Comparison of ENCODE assay signal across 10 mouse cellular contexts in genomic region chr1:34201483-34201882, GRCm38 (mm10).
DNase-seq lines count a peak whose midpoint lies in the region; ATAC-seq lines count a peak whose summit lies in the region.
"Had no signal": no experiment of that assay in that cellular context is flagged by ENCODE, and none has a peak within 500 bp of the region (broad histone marks: within the 10 kb centered on the region; RNA-seq: fewer than 3 reads in every experiment).

No protein-coding gene starts in this region.

- no peak overlapping the region for H3K4me3 ChIP-seq in hindbrain, embryonic 14.5 days (replicated peaks; ENCODE audit: low read length)
- no peak overlapping the region for H3K4me3 ChIP-seq in hindbrain, embryonic 13.5 days
- H3K4me3 ChIP-seq: neural tube, embryonic 13.5 days had no signal

- H3K4me1 ChIP-seq in hindbrain, embryonic 14.5 days (replicated peaks; ENCODE audit: control insufficient read depth, insufficient read depth, low read length), result no peaks in the 10 kb centered on the region
- H3K4me1 ChIP-seq in hindbrain, embryonic 13.5 days (replicated peaks), result no peaks in the 10 kb centered on the region
- H3K4me1 ChIP-seq: neural tube, embryonic 13.5 days had no signal

- no peak overlapping the region for H3K9ac ChIP-seq in hindbrain, embryonic 14.5 days
- no peak overlapping the region for H3K9ac ChIP-seq in hindbrain, embryonic 13.5 days
- H3K9ac ChIP-seq: neural tube, embryonic 13.5 days had no signal

- peaks cover 78% of the 10 kb centered on the region for H3K36me3 ChIP-seq in hindbrain, embryonic 14.5 days (replicated peaks; ENCODE audit: control insufficient read depth, insufficient read depth)
- H3K36me3 ChIP-seq in hindbrain, embryonic 13.5 days, result peaks cover 82% of the 10 kb centered on the region

- no peak for ATAC-seq in hindbrain, embryonic 14.5 days (ENCODE audit: low FRiP score)
- ATAC-seq in hindbrain, embryonic 13.5 days (ENCODE audit: low FRiP score), result no peak

- DNase-seq in hindbrain, embryonic 14.5 days (ENCODE audit: low spot score), result peak; percentile 78
- peak; percentile 51 for DNase-seq in thymus, postnatal 0 days (ENCODE audit: low spot score)
- DNase-seq in thymus, postnatal 14 days, result no peak
- peak; percentile 74 for DNase-seq in embryo, embryonic 10.5 days (ENCODE audit: low spot score)
- no peak for DNase-seq in right cerebral cortex, postnatal 10 days (ENCODE audit: low spot score in 2 of 2)
- DNase-seq in frontal cortex, postnatal 25 days (ENCODE audit: low spot score in 2 of 2), result no peak
- DNase-seq in testis, postnatal 10 days (ENCODE audit: low spot score), result no peak
- DNase-seq: kidney, postnatal 14 days had no signal

- H3K4me2 ChIP-seq in hindbrain, embryonic 14.5 days (replicated peaks), result no peak overlapping the region
- no peak overlapping the region for H3K4me2 ChIP-seq in hindbrain, embryonic 13.5 days
- H3K4me2 ChIP-seq: neural tube, embryonic 13.5 days had no signal

- H3K9me3 ChIP-seq in hindbrain, embryonic 14.5 days (ENCODE audit: control insufficient read depth, low read length), result no peaks in the 10 kb centered on the region
- H3K9me3 ChIP-seq in hindbrain, embryonic 13.5 days, result no peaks in the 10 kb centered on the region
- H3K9me3 ChIP-seq: neural tube, embryonic 13.5 days had no signal

- WGBS in hindbrain, embryonic 14.5 days, result 43% methylated on average over 4 of the region's 4 CpGs
- 45% methylated on average over 4 of the region's 4 CpGs for WGBS in hindbrain, embryonic 13.5 days

- H3K27me3 ChIP-seq in hindbrain, embryonic 14.5 days (ENCODE audit: control insufficient read depth, insufficient read depth, low read length), result no peaks in the 10 kb centered on the region
- H3K27me3 ChIP-seq in hindbrain, embryonic 13.5 days, result no peaks in the 10 kb centered on the region
- H3K27me3 ChIP-seq: neural tube, embryonic 13.5 days had no signal

- no peak overlapping the region for H3K27ac ChIP-seq in hindbrain, embryonic 14.5 days
- no peak overlapping the region for H3K27ac ChIP-seq in hindbrain, embryonic 13.5 days
- H3K27ac ChIP-seq: neural tube, embryonic 13.5 days had no signal

Comparison
In these comparisons a context has a peak if more than half of its experiments do, and no peak if none do; other contexts are left out.
1. DNase-seq: peak in hindbrain, embryonic 14.5 days (single experiment), thymus, postnatal 0 days (single experiment) and embryo, embryonic 10.5 days (single experiment); none in thymus, postnatal 14 days (single experiment), right cerebral cortex, postnatal 10 days (0 of 2), frontal cortex, postnatal 25 days (0 of 2) and testis, postnatal 10 days (single experiment).